Mouse (Mus musculus): ENCODE measurements around the gene Bhlha9.
"Not testable (repeated sequence)": the region's sequence is repeated elsewhere in the genome, so short reads cannot be mapped to it uniquely, and the experiment has no call there.

The Bhlha9 gene

GRCm38 (mm10) chr11:76661790-76662468 lies 10.3 kb upstream of the Bhlha9 start:
- DNase-seq (ENCODE audit: low spot score in 2 of 2) = no peak

- no peak for DNase-seq (ENCODE audit: low spot score in 2 of 2)
Measured at GRCm38 (mm10) chr11:76666002-76666649, 6.1 kb upstream of the Bhlha9 start.

DNA sequence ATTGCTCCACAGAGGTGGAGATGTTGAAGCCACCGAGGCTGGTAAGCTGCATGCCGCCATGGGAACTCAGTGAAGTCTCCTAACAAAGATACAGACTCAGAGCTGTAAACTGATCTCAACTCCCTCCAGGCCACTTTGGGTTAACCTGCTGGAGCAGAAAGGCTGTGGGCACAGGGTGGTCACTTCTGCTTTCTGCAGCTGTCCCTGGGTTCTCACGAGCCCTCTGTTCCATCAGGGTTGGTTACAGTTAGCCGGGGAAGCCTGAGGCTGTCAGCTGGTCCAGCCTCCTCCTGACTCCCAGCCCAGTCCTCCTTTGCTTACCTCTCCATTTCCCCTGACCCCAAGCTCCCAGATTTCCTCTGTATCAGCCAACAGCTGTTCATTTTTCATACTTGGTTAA lies 4.5 kb upstream of the Bhlha9 start:
- no peak for DNase-seq (ENCODE audit: low spot score in 2 of 2)

DNA sequence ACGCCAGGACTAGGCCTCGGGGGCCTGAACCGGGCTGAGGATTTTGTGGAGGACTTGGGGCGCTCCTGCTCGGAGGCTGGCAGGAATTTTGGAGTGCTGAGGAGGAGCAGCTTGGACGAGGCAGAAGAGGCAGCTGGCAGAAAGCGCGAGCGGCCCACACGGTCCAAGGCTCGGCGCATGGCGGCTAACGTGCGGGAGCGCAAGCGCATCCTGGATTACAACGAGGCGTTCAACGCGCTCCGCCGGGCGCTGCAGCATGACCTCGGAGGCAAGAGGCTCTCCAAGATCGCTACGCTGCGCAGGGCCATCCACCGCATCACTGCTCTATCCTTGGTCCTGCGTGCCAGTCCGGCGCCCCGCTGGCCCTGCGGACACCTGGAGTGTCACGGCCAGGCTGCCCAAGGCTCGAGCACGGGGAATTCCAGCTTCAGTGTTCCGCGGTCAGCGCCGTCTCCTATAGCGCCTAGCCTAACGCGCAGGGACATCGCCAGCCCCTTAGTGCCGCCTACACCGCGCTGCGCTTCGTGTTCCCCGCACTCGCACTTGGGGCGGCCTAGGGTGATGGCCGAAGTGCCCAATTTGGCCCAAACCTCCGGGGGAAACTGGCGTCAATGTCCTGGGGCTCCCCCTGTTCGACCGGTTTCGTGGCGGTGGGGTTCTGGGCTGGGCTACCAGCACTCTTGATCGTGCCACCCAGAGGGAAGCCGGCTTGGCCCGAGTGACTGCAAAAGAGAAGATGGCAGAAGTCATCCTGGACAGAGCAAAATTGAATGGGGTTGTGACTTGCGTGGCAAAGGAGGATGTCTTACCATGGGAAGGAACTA lies 503 bp downstream of the Bhlha9 start:
- DNase-seq (ENCODE audit: low spot score in 2 of 2) = no peak

DNA sequence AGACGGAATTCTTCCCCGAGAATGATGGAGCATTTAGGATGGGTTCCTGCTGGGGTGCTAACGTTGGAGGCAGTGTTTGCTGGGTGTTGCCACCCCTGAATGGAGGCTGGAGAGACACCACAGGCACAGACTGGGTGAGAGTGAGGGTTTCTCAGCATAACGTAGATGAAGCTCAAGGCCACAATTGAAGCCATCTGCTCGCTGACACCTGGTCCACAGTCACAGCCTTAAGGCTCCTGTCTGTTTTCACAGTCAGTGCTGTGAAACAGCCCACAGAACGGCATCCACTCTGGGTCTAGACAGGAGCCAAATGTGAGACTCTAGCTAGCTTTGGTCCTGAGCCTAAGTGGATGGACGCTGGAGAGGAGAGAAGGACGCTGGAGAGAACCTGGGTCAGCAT lies 1.9 kb downstream of the Bhlha9 start:
- DNase-seq (ENCODE audit: low spot score in 2 of 2) = no peak

- no peak for DNase-seq (ENCODE audit: low spot score in 2 of 2)
Measured at GRCm38 (mm10) chr11:76674704-76675103, 2.4 kb downstream of the Bhlha9 start.

DNA sequence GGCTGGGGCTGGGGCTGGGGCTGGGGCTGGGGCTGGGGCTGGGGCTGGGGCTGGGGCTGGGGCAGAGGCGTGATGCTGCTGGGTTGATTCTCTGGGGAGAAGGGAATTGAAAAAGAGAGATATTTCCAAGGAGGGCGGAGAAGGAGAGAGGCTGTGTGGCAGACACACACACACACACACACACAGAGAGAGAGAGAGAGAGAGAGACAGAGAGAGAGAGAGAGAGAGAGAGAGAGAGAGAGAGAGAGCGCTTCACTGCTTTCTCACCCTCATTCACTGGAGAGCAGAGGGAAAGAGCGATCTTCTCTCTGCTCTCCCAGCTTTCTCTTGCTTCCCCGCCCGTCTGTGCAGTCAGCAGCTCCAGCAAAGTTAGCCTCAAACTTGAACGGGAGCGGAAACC lies 7.2 kb downstream of the Bhlha9 start, which contains the start of gene Trarg1:
Gene Trarg1 (plus strand): TSS at position 301 of the 400 bp plus-strand sequence.
- not testable (repeated sequence) for DNase-seq (ENCODE audit: low spot score in 2 of 2)

DNA sequence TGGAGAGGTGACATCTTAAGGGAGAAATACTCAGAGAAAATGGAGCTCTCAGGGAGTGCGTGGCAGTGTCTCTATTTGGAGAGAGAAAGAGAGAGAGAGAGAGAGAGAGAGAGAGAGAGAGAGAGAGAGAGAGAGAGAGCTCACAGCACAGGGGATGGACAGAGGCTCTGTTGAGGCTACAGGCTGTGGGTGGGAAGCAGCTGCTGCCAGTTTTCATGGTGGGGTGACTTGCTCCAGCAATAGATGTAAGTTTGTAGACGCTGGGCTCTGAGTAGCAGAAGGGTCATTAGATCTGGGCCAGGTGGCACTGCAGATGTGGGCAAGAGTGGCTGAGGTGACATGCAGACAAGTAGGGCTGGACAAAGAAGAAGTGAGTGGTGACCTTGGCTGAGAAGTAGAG lies 13.3 kb downstream of the Bhlha9 start:
- no peak for DNase-seq (ENCODE audit: low spot score in 2 of 2)

DNA sequence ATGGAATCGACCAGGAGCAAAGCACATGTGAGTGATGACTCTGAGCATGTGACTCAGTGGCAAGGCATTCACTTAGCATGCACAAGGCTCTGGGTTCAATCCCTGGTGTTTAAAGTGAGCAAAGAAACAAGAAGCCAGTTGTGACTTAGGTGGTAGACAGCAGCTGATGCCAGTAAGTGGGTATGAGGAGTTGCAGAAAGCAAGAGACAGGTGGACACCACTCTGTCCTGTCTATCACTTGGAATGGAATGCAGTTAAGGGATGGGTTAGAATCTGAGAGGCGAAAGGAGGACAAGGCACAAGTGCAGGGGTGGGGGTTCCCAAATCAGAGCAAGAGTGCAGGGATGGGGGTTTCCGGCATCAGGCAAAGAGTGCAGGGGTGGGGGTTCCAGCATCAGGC lies 19.8 kb downstream of the Bhlha9 start:
- DNase-seq (ENCODE audit: low spot score in 2 of 2) = no peak

- no peak for DNase-seq (ENCODE audit: low spot score in 2 of 2)
Measured at GRCm38 (mm10) chr11:76695810-76696209, 23.5 kb downstream of the Bhlha9 start.

- DNase-seq (ENCODE audit: low spot score in 2 of 2) = no peak
Measured at GRCm38 (mm10) chr11:76699626-76700025, 27.4 kb downstream of the Bhlha9 start.

DNA sequence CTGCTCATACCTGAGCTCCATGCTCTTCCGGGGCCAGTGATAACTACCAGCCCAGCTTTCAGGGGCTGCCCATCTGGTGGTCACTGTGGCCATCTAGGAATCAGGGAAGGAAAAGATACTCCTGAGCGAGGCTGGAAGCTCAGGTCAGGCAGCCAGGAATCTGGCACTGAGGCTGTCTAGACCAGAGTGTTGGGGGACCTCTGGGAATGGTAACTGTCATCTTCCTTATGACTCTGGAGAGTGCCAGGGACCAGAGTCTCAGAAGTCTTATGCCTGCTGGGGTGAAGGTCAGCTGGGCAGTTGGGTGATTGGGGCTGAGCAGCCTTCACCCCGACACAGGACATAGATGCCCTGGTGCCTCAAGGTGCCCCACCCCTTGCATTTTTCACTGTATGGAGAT lies 35.4 kb downstream of the Bhlha9 start:
- DNase-seq (ENCODE audit: low spot score in 2 of 2) = no peak

DNA sequence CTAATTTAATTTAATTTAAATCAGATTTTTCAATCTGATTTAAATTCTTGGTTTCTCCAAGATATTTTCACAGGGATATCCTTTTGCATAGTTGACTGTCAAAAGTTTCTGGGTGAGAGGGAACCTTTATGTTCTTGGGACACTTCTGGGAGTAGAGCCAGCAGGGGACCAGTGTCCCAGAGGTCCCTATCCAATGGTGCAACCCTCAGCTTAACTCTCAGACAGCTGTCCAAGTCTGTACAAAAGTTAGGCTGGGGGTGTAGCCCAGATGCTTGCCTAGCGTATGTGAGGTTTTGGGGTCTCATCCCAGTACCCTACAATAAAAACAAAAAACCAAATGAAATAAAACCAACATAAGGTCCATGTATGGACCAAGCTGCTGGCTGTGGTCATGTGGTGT lies 35.8 kb downstream of the Bhlha9 start:
- no peak for DNase-seq (ENCODE audit: low spot score in 2 of 2)

DNA sequence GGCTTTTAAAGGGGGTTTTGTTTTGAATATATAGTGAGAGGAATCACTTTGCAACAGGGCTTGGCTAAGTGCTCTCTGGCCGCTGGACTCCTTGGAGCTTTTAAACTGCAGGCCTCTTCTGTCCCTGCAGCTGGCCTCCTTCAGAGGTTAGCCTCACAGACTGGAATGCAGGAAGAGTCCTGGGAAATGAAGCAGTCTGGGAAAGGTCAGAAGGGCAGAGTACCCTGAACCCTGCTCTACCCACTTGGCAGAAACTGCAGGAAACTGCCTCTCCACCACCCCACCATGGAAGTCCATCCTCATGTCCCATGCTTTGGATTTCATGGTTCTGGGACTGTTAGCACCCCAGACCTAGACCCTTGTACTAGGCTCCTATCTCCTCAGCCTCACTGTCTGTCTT lies 36.6 kb downstream of the Bhlha9 start:
- DNase-seq (ENCODE audit: low spot score in 2 of 2) = no peak

- no peak for DNase-seq (ENCODE audit: low spot score in 2 of 2)
Measured at GRCm38 (mm10) chr11:76709625-76710452, 37.6 kb downstream of the Bhlha9 start.

DNA sequence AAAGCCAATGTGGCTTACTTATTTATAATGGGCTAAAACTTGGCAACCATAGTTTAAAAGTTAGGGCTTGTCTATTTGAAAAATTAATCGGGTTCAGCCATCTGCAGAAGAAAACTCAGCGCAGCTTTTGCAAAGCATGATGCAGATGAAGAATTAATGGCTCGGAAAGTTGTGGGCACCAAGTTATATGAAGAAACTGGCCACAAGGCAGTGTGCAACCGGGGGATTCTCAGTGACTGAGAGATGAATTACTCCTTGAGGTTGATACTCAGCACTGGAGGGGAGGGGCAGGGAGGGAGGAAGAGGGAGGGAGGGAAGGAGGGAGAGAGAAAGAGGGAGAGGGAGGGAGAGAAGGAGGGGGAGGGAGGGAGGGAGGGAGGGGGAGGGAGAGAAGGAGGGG lies 44.7 kb downstream of the Bhlha9 start:
- no peak for DNase-seq (ENCODE audit: low spot score in 2 of 2)
